Mouse (Mus musculus) heart, postnatal 0 days (tissue): ENCODE data around the gene Myo16.

Experiments
- CTCF ChIP-seq: IDR thresholded peaks from 2 replicates; pipeline ENCODE4 v1.5.1; 2016; ENCODE audit warnings: antibody characterized with exemption, control low read depth, low read depth
- EP300 ChIP-seq: IDR thresholded peaks from 2 replicates; pipeline ENCODE4 v1.6.1; 2016; ENCODE audit warnings: antibody characterized with exemption, low read depth

- TF ChIP-seq CTCF (no peak), EP300 (no peak)
These were observed 22.3 kb downstream of the Myo16 start for GRCm38 (mm10) chr8:10175976-10176375.
